Mouse (Mus musculus): ENCODE measurements around the gene Aes. TPM values are rescaled to one million over a fixed set of nuclear protein-coding genes. Genes with fewer than 3 reads are reported as not detected.

Gene Aes
- total RNA-seq, 2 experiments from 2014 or later, result 637 to 727 TPM

DNA sequence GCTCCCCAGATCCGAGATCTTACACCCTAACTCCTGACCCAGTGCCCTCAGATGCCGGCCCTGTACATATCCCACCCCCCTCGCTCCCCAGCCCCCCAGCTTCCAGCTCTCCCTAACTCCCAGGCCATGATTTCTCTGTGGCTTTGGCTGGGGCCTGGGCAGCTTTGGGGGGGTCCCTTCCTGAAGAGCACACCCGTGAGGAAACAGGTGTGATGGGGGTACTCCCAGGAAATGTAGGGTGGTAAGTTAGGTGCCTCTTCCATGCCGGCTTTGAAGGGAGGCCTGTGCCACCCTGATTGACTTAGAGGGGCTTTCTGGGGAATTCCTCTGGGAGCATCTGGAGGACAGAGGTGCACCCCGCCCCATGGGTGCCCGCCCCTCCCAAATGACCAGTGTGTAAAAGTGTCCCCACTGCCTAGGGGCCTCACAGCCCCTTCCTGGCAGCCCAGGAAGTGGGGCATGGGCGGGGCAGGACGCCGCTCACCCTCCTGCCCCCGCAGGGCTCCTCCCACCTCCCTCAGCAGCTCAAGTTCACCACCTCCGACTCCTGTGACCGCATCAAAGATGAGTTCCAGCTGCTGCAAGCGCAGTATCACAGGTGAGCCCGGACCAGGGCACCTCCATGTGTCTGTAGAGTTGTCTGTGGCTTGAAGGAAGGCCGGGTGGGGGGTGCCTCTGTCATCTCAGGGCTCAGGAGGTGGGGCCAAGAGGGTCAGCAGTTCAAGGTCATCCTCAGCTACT lies 1.6 kb downstream of the Aes start:
- intact Hi-C loops (cut with DNase I), result no loop called here
- no peak for DNase-seq (ENCODE audit: extremely low spot score in 1 of 2, low spot score in 2 of 2)
- Histone ChIP-seq H3K4me3 (peak overlapping the region; percentile 84), H3K27ac (peak overlapping the region; percentile 99)
- TF ChIP-seq CTCF (IDR thresholded peaks at IDR 0.05), result no peak

DNA sequence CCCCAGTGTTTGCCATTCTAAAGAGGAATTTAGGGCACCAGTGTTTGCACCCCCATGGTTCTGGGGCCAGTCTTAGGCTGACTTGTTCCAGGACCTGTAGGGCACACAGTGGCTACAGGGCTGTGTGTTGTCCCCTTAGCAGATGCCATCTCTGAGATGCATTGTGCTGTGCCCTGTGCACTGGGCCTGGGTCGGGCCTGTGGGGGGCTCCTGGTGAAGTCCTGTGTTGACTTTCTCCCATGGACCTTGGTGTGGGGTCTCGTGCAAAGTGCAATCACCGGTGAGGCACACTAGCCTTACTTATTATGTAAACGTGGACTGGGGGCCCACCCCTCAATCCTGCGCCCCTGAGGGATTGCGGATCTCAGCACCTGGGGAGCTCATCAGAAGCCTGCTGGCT lies 3.1 kb downstream of the Aes start:
- intact Hi-C loops (cut with DNase I), result loop anchor here (2.0 kb wide), 1 partner anchor 42 kb away; no protein-coding TSS in a partner anchor
- Histone ChIP-seq H3K4me3 (peak overlapping the region; percentile 0; the same call in 1 of the 2 replicates), H3K27ac (no peak overlapping the region)
- DNase-seq (ENCODE audit: extremely low spot score in 1 of 2, low spot score in 2 of 2), result no peak
- TF ChIP-seq CTCF (IDR thresholded peaks at IDR 0.05), result no peak

DNA sequence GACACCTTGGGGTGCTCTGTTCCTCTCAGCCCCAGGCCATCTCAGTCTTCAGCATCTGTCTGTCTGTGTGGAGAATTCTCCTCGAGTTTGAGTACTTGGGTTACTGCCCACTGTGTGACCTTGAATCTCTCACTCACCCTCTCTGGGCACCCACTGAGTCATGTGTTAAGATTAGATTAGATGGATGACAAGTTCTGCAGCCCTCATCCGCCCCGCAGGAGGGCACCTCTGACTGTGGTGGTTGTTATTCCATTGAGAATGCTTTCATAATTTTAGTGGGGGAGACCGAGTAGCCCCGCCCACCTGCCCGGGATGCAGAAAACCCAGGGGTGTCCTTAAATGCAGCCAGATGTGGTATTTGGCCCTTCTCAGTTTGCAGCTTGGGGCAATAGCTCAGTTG lies 4.2 kb downstream of the Aes start:
- Histone ChIP-seq H3K4me3 (peak overlapping the region; percentile 5; the same call in 1 of the 2 replicates), H3K27ac (no peak overlapping the region; the same call in 1 of the 2 replicates)
- DNase-seq (ENCODE audit: extremely low spot score in 1 of 2, low spot score in 2 of 2), result no peak
- intact Hi-C loops (cut with DNase I), result loop anchor here (2.0 kb wide), 1 partner anchor 41 kb away; no protein-coding TSS in a partner anchor
- no peak; the same call in 1 of the 2 replicates for TF ChIP-seq CTCF (IDR thresholded peaks at IDR 0.05)

DNA sequence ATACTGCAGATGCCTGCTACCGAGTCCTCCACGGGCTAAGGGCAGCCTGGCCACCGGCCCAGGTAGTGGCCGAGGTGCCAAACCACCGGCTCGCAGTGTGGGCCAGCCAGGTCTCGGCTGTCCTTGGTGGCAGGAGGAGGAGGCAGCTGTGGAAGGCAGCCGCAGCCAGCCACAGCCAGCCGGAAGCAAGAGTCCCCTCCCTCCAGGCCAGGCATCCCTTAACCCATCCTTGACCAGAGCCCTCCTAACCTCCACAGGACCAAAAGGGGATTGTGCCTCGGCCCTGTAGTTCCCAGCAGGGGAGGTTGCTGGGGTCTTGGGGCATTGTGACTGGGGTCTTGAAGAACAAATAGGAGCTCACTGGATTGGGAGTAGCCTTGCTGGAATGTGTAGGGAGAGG lies 4.9 kb downstream of the Aes start:
- H3K4me3 ChIP-seq, result peak overlapping the region; percentile 24; the same call in 1 of the 2 replicates
- peak overlapping the region; percentile 51; the same call in 1 of the 2 replicates for H3K27ac ChIP-seq
- no peak for TF ChIP-seq CTCF (IDR thresholded peaks at IDR 0.05)
- DNase-seq (ENCODE audit: extremely low spot score in 1 of 2, low spot score in 2 of 2), result no peak
- intact Hi-C loops (cut with DNase I), result no loop called here

DNA sequence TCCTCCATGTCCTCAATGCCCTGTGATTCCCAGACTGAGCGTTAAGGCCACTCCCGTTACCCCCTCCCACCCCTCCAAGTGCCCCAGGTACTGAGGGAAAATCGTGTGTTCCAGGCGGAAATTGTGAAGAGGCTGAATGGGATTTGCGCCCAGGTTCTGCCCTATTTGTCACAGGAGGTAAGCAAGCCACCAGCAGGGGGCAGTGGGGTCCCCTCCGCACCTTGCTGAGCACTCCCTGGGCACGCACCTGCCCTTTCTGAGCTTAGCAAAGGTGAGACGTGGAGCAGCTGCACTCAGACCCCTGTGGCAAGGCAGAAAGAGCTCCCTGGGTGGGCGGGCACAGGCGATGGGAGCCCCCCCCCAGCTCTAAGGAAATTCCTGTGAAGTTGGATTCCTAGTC lies 5.4 kb downstream of the Aes start:
- intact Hi-C loops (cut with DNase I), result no loop called here
- Histone ChIP-seq H3K4me3 (no peak overlapping the region), H3K27ac (no peak overlapping the region)
- DNase-seq (ENCODE audit: extremely low spot score in 1 of 2, low spot score in 2 of 2), result peak; percentile 63 to 64
- TF ChIP-seq CTCF (IDR thresholded peaks at IDR 0.05), result peak; percentile 65

DNA sequence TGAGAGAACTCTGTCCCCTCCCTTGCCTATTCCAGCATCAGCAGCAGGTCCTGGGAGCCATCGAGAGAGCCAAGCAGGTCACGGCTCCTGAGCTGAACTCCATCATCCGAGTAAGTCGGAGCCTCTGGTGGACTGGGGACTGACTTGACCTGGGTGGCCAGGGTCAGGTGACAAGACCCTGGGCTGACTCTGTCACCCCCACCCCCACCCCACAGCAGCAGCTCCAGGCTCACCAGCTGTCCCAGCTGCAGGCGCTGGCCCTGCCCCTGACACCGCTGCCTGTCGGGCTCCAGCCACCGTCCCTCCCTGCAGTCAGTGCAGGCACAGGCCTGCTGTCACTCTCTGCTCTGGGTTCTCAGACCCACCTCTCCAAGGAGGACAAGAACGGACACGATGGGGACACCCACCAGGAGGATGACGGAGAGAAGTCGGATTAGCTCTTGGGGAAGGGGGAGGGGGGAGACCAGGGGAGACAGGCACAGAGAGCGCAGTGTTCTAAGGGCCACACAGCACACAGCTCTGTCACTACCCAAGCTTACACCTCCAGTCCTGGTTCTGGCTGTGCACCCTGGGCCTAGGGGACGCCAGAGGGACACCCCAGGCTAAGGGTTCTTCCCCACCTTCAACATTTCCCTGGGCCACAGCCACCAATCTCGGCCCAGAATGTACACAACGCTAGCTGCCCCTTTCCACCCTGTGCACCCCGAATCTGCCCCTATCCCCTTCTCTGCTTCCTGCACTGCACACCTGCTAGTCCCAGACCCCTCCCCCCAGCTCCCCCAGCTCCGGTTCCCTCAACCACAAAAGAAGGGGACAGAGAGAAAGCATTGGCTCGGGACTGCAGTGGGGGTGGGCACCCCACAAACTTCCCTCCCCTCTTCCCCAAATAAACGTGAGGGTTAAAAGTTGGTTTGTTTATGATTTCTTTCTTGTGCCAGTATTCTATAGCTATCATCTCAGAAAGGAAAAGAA lies 6.3 kb downstream of the Aes start:
- H3K4me3 ChIP-seq, result no peak overlapping the region
- no peak for DNase-seq (ENCODE audit: extremely low spot score in 1 of 2, low spot score in 2 of 2)
- H3K27ac ChIP-seq, result no peak overlapping the region
- no peak for TF ChIP-seq CTCF (IDR thresholded peaks at IDR 0.05)
- intact Hi-C loops (cut with DNase I), result no loop called here

DNA sequence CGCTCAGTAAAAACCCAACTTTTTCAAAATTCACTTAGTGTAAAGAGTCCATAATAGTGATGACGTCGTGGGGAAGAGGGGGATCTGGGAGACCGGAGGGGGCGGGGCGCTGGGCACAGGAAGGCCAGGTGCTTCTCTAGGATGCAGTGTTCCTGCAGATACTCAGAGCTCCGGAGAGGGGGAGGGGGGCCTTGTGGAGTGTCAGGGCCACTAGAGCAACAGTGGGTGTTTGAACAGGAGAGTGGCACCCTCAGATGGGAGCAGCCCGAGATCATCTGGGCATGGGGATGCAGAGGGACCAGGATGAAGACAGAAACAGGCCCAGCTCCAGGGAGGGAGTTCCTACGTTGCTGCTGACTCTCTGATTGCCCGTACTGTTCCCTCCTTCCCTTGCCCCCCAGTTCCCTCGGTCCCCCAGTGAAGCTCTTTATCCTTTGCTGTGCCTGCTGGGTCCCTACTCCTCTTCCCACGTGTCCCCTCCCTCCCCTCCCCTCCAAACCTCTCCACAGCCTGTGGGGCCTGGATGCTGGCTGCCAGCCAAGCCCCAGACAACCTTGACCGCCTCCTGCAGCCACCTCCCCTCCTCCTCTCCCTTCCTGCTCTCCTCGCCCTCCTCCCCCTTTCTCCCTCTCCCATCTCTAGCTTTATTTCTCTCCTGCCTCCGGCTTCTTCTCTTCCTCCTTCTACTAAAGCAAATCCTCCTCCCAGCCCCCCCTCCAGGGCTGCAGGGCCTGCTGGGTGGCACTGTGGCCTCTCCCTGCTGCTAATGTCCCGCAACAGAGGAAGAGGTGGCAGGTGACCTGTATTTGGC lies 9.3 kb downstream of the Aes start:
- Histone ChIP-seq H3K4me3 (no peak overlapping the region), H3K27ac (no peak overlapping the region)
- intact Hi-C loops (cut with DNase I), result no loop called here
- no peak for TF ChIP-seq CTCF (IDR thresholded peaks at IDR 0.05)
- no peak for DNase-seq (ENCODE audit: extremely low spot score in 1 of 2, low spot score in 2 of 2)

DNA sequence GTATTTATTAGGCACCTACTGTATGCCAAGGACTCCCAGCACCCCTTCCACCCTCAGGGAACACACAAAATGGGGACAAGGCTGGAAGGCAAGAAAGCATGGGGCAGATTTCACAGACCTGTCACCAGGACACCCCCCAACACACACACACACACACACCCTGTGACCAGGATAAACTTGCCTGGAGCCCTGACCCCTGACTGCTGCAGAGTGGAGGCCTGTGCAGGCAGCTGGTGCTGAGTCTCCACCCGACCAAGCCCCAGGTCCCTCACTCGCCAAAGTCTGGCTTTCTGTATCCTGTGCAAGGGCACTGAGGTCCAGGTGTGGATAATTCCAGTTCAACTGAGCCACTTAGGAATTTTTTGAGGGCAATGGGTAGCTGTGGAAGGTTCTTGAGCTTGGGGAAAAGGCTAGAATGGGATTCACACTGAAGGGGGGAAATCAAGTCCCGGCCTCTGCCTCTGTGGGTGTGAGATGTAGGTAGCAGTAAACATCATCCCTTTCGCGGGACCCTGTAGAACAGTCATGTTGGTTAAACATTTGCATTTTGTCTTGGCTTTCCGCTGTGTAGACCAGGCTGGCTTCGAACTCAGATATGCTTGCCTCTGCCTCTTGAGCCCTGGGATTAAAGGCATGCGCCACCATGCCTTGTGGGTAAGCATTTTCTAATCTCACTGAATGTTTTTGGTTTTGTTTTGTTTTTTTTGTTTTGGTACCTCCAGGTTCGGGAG lies 10.4 kb downstream of the Aes start:
- no peak for TF ChIP-seq CTCF (IDR thresholded peaks at IDR 0.05)
- H3K4me3 ChIP-seq, result no peak overlapping the region
- H3K27ac ChIP-seq, result no peak overlapping the region
- no peak for DNase-seq (ENCODE audit: extremely low spot score in 1 of 2, low spot score in 2 of 2)
- intact Hi-C loops (cut with DNase I), result loop anchor here (2.0 kb wide), 1 partner anchor 35 kb away; no protein-coding TSS in a partner anchor

DNA sequence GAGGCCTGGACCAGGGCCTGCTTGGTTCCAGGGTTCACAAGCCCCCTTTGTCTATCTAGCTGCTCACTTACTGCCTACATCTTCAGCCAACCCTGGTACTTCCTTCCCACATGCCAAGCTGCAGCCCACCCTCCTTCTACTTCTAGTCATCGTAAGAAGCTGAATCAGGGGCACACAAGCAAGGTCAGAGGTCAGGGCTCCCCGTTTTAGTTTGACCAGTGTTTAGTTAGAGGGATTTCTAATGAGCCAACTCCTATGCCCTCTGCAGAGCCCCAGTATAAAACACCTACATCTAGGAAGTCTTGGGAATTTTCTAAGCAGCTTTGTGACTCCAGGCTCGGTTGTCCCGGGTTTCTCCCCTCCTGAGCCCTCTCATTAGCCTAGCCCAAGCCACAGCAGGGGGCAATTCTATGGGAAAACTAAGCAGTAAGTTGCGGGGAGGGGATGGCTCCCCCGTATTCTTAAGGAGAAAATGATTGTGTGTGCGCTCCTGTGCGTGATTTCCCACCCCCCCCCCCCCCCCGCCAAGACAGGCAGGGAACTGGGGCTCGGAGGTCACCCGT lies 11.0 kb downstream of the Aes start:
- TF ChIP-seq CTCF (IDR thresholded peaks at IDR 0.05), result no peak
- peak overlapping the region; percentile 82 for H3K27ac ChIP-seq
- no peak for DNase-seq (ENCODE audit: extremely low spot score in 1 of 2, low spot score in 2 of 2)
- H3K4me3 ChIP-seq, result peak overlapping the region; percentile 82
- intact Hi-C loops (cut with DNase I), result loop anchor here (2.0 kb wide), 1 partner anchor 34 kb away; no protein-coding TSS in a partner anchor

DNA sequence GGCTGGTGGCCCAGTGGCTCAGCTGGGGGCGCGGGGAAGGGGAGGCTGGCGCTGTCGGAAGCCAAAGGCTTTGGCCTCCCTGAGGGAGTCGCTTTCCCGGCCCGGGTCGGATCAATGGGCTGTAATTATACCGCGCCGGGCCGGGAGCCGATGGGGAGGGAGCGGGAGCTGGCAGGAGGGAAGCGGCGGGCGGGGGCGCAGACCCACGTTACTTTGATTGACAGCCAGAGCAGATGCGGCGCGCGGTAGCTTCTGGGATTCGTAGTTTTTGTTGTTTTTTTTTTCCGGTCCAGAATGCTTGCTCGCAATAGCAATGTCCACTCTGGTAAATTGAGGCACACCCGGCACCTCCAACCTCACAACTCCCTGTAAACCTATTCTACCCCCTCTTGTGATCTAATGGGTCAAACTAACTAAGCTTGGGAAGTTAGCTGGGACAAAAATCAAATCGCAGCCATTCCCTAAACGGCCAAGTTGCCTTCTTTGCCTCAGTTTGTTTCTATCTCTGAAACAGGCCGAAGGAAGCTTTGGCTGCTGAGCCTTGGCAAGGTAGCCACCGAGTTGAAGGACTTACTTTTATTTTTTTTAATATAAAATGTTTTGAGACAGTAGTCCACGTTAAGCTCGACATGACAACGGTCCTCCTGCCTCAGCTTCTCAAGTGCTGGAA lies 11.7 kb downstream of the Aes start:
- intact Hi-C loops (cut with DNase I), result loop anchor here (1.0 to 2.0 kb wide), 2 partner anchors 29 to 34 kb away; no protein-coding TSS in a partner anchor
- Histone ChIP-seq H3K27ac (peak overlapping the region; percentile 82), H3K4me3 (peak overlapping the region; percentile 82)
- DNase-seq (ENCODE audit: extremely low spot score in 1 of 2, low spot score in 2 of 2), result peak; percentile 93 to 95
- no peak for TF ChIP-seq CTCF (IDR thresholded peaks at IDR 0.05)

All from left cerebral cortex, adult 2 months (tissue).